Comparison of ENCODE assay signal across 8 mouse cellular contexts in genomic region chr11:96536146-96536545, GRCm38 (mm10).
DNase-seq lines count a peak whose midpoint lies in the region; ATAC-seq lines count a peak whose summit lies in the region.

No protein-coding gene starts in this region.

- no peaks in the 10 kb centered on the region for H3K9me3 ChIP-seq in midbrain, embryonic 11.5 days (ENCODE audit: control insufficient read depth, low read length)
- no peaks in the 10 kb centered on the region for H3K9me3 ChIP-seq in midbrain, embryonic 13.5 days

- H3K27me3 ChIP-seq in midbrain, embryonic 11.5 days (ENCODE audit: control insufficient read depth, insufficient read depth, low read length), result peaks cover 2% of the 10 kb centered on the region
- H3K27me3 ChIP-seq in midbrain, embryonic 13.5 days, result 0 out of 2 replicates have a peak, but pooled peaks cover 9% of the 10 kb centered on the region

- no peak overlapping the region for H3K4me2 ChIP-seq in midbrain, embryonic 11.5 days
- no peak overlapping the region for H3K4me2 ChIP-seq in midbrain, embryonic 13.5 days (replicated peaks)

- peak; percentile 43 for DNase-seq in adrenal gland, postnatal 10 days
- no peak for DNase-seq in adrenal gland, postnatal 25 days
- DNase-seq in midbrain, embryonic 11.5 days (ENCODE audit: low spot score, missing footprints), result peak; percentile 89
- DNase-seq in c-Kit-positive CD71-positive TER-119-positive erythroid progenitor cells, embryonic 14.5 days (ENCODE audit: low spot score), result peak; percentile 10
- peak; percentile 50 to 57 for DNase-seq in kidney, adult 8-10 months
- peak; percentile 58 for DNase-seq in lung, postnatal 36 days
- DNase-seq in yolk sac, embryonic 10.5 days (ENCODE audit: low spot score), result peak; percentile 27

- ATAC-seq in midbrain, embryonic 11.5 days (ENCODE audit: low FRiP score), result no peak
- no peak for ATAC-seq in midbrain, embryonic 13.5 days

- H3K36me3 ChIP-seq in midbrain, embryonic 11.5 days (ENCODE audit: control insufficient read depth, insufficient read depth, low read length), result no peaks in the 10 kb centered on the region
- no peaks in the 10 kb centered on the region for H3K36me3 ChIP-seq in midbrain, embryonic 13.5 days

- WGBS in midbrain, embryonic 11.5 days, result 19% methylated on average over 5 of the region's 5 CpGs
- WGBS in midbrain, embryonic 13.5 days, result 21% methylated on average over 5 of the region's 5 CpGs

- H3K9ac ChIP-seq in midbrain, embryonic 11.5 days (ENCODE audit: low read length), result no peak overlapping the region
- H3K9ac ChIP-seq in midbrain, embryonic 13.5 days (replicated peaks), result no peak overlapping the region

- H3K4me3 ChIP-seq in midbrain, embryonic 11.5 days (ENCODE audit: low read depth, low read length), result no peak overlapping the region
- no peak overlapping the region for H3K4me3 ChIP-seq in midbrain, embryonic 13.5 days (replicated peaks)

- H3K4me1 ChIP-seq in midbrain, embryonic 11.5 days (ENCODE audit: control insufficient read depth, insufficient read depth, low read length), result no peaks in the 10 kb centered on the region
- H3K4me1 ChIP-seq in midbrain, embryonic 13.5 days (replicated peaks), result 0 out of 2 replicates have a peak, but pooled peaks cover 2% of the 10 kb centered on the region

- no peak overlapping the region for H3K27ac ChIP-seq in midbrain, embryonic 11.5 days (ENCODE audit: low read depth, low read length)
- H3K27ac ChIP-seq in midbrain, embryonic 13.5 days, result no peak overlapping the region
